Mouse (Mus musculus): ENCODE results near the gene Rhod.
"Not testable (repeated sequence)": the region's sequence is repeated elsewhere in the genome, so short reads cannot be mapped to it uniquely, and the experiment has no call there.

Gene Rhod

GRCm38 (mm10) chr19:4439161-4439801 is at the start of gene Rhod:
Gene Rhod, minus strand, starts transcription at chr19:4439432.
- DNase-seq = peak; percentile 68

- DNase-seq = no peak
These were observed 48.6 kb upstream of the Rhod start for GRCm38 (mm10) chr19:4487877-4488276.

- peak; percentile 29 for DNase-seq
These were observed 45.8 kb upstream of the Rhod start for GRCm38 (mm10) chr19:4485006-4485405.

- DNase-seq = no peak
These were observed 43.1 kb upstream of the Rhod start for GRCm38 (mm10) chr19:4482111-4482859.

GRCm38 (mm10) chr19:4481326-4481725 is 42.1 kb upstream of the Rhod start:
- DNase-seq = no peak

GRCm38 (mm10) chr19:4480041-4480440 is 40.8 kb upstream of the Rhod start:
- DNase-seq = no peak

- peak; percentile 18 for DNase-seq
These were observed 38.9 kb upstream of the Rhod start for GRCm38 (mm10) chr19:4478190-4478516.

GRCm38 (mm10) chr19:4477345-4478189 is 38.3 kb upstream of the Rhod start, which contains the start of gene Syt12:
Gene Syt12, minus strand, starts transcription at chr19:4477447.
- no peak for DNase-seq

- no peak for DNase-seq
These were observed 37.5 kb upstream of the Rhod start for GRCm38 (mm10) chr19:4476601-4477257.

- no peak for DNase-seq
These were observed 36.1 kb upstream of the Rhod start for GRCm38 (mm10) chr19:4475224-4475925.

- no peak for DNase-seq
These were observed 35.5 kb upstream of the Rhod start for GRCm38 (mm10) chr19:4474739-4475138.

- DNase-seq = no peak
These were observed 34.3 kb upstream of the Rhod start for GRCm38 (mm10) chr19:4473549-4473948.

GRCm38 (mm10) chr19:4468363-4468762 is 29.1 kb upstream of the Rhod start:
- peak; percentile 66 for DNase-seq

GRCm38 (mm10) chr19:4464666-4465065 is 25.4 kb upstream of the Rhod start:
- peak; percentile 57 for DNase-seq

GRCm38 (mm10) chr19:4461981-4462380 is 22.7 kb upstream of the Rhod start:
- DNase-seq = no peak

- peak; percentile 63 for DNase-seq
These were observed 17.0 kb upstream of the Rhod start for GRCm38 (mm10) chr19:4456227-4456626.

- no peak for DNase-seq
These were observed 16.0 kb upstream of the Rhod start for GRCm38 (mm10) chr19:4455071-4455800.

GRCm38 (mm10) chr19:4454040-4454439 is 14.8 kb upstream of the Rhod start:
- not testable (repeated sequence) for DNase-seq

GRCm38 (mm10) chr19:4452525-4452924 is 13.3 kb upstream of the Rhod start:
- DNase-seq = no peak

- no peak for DNase-seq
These were observed 12.7 kb upstream of the Rhod start for GRCm38 (mm10) chr19:4451965-4452364.

- no peak for DNase-seq
These were observed 11.9 kb upstream of the Rhod start for GRCm38 (mm10) chr19:4451098-4451497.

- DNase-seq = no peak
These were observed 11.4 kb upstream of the Rhod start for GRCm38 (mm10) chr19:4450666-4451065.
